Mouse (Mus musculus): ENCODE measurements around the gene Smim5.

The Smim5 gene

GRCm38 (mm10) chr11:115898446-115898845 lies 1.3 kb upstream of the Smim5 start:
- peak; percentile 79 for DNase-seq

- DNase-seq: peak; percentile 85
Measured at GRCm38 (mm10) chr11:115898886-115899285, 880 bp upstream of the Smim5 start.

- no peak for DNase-seq
Measured at GRCm38 (mm10) chr11:115900561-115901337, 983 bp downstream of the Smim5 start.

GRCm38 (mm10) chr11:115901338-115902161 lies 1.8 kb downstream of the Smim5 start:
- peak; percentile 51 for DNase-seq

- DNase-seq: no peak
Measured at GRCm38 (mm10) chr11:115902177-115902576, 2.4 kb downstream of the Smim5 start.

GRCm38 (mm10) chr11:115902831-115903230 lies 3.1 kb downstream of the Smim5 start:
- DNase-seq: no peak

GRCm38 (mm10) chr11:115903384-115904230 lies 3.8 kb downstream of the Smim5 start:
- no peak for DNase-seq

GRCm38 (mm10) chr11:115904231-115904955 lies 4.6 kb downstream of the Smim5 start:
- DNase-seq: no peak

- no peak for DNase-seq
Measured at GRCm38 (mm10) chr11:115904956-115905790, 5.4 kb downstream of the Smim5 start.

- DNase-seq: no peak
Measured at GRCm38 (mm10) chr11:115906116-115906515, 6.3 kb downstream of the Smim5 start.

- no peak for DNase-seq
Measured at GRCm38 (mm10) chr11:115906521-115906920, 6.8 kb downstream of the Smim5 start.

GRCm38 (mm10) chr11:115911134-115911561 lies 11.4 kb downstream of the Smim5 start:
- DNase-seq: peak; percentile 58

GRCm38 (mm10) chr11:115911632-115912376 lies 12.0 kb downstream of the Smim5 start, which contains the start of gene Smim6:
Smim6 (plus strand) TSS chr11:115912017.
- DNase-seq: peak; percentile 42

- DNase-seq: no peak
Measured at GRCm38 (mm10) chr11:115916579-115916978, 16.8 kb downstream of the Smim5 start.

GRCm38 (mm10) chr11:115918637-115919036 lies 18.9 kb downstream of the Smim5 start:
- DNase-seq: no peak

GRCm38 (mm10) chr11:115919073-115919472 lies 19.3 kb downstream of the Smim5 start:
- no peak for DNase-seq

- DNase-seq: peak; percentile 67
Measured at GRCm38 (mm10) chr11:115920110-115920818, 20.5 kb downstream of the Smim5 start.

GRCm38 (mm10) chr11:115921986-115922385 lies 22.2 kb downstream of the Smim5 start:
- DNase-seq: no peak

GRCm38 (mm10) chr11:115929031-115929430 lies 29.3 kb downstream of the Smim5 start:
- no peak for DNase-seq

GRCm38 (mm10) chr11:115929818-115930217 lies 30.1 kb downstream of the Smim5 start:
- DNase-seq: no peak

Measured in thymus, postnatal 25 days (tissue).